Mouse (Mus musculus) testis, adult 2 months (tissue): ENCODE results near the gene Myrf. TPM values are rescaled to one million over a fixed set of nuclear protein-coding genes. Genes with fewer than 3 reads are reported as not detected.

Experiments
- H3K27ac ChIP-seq: fragments of 200-500 bp; 2 replicates; pipeline ENCODE4 v1.5.1; 2012; ENCODE audit warnings: low read depth, low read length; ENCODE audit not compliant: control insufficient read depth, insufficient read depth
- H3K27me3 ChIP-seq: fragments of 200-500 bp; 2 replicates; pipeline ENCODE4 v1.6.1; 2012; ENCODE audit warnings: mild to moderate bottlenecking, low read length, moderate library complexity; ENCODE audit not compliant: control insufficient read depth, insufficient read depth
- H3K36me3 ChIP-seq: fragments of 200-500 bp; 2 replicates; pipeline ENCODE4 v1.6.1; 2012; ENCODE audit warnings: mild to moderate bottlenecking, low read length; ENCODE audit not compliant: control insufficient read depth, insufficient read depth
- H3K4me1 ChIP-seq: fragments of 200-500 bp; 2 replicates; pipeline ENCODE4 v1.6.1; 2012; ENCODE audit warnings: low read length; ENCODE audit not compliant: control insufficient read depth, insufficient read depth
- H3K4me3 ChIP-seq: fragments of 200-500 bp; 2 replicates; pipeline ENCODE4 v1.5.1; 2012; ENCODE audit warnings: low read depth, mild to moderate bottlenecking, low read length, moderate library complexity, mixed read lengths; ENCODE audit not compliant: control insufficient read depth
- CTCF ChIP-seq: fragments of 200-500 bp; IDR thresholded peaks from 2 replicates; pipeline ENCODE4 v1.5.1; 2012; ENCODE audit warnings: low read depth, mild to moderate bottlenecking, inconsistent platforms, low read length, moderate library complexity; ENCODE audit not compliant: control insufficient read depth, insufficient read depth, insufficient replicate concordance
- POLR2A ChIP-seq: fragments of 200-500 bp; IDR thresholded peaks from 2 replicates; pipeline ENCODE4 v1.6.1; 2012; ENCODE audit warnings: low read depth, mild to moderate bottlenecking, inconsistent platforms, low read length, moderate library complexity; ENCODE audit not compliant: control insufficient read depth
- polyA plus RNA-seq: library from polyadenylated mRNA; depleted of rRNA; stranded (reverse); fragments of >200 nt; gene quantifications from 2 replicates; pipeline ENCODE4 v1.2.3, GENCODE M21; 2012

Myrf gene
- polyA plus RNA-seq, 1 experiment: 3.9 TPM

DNA sequence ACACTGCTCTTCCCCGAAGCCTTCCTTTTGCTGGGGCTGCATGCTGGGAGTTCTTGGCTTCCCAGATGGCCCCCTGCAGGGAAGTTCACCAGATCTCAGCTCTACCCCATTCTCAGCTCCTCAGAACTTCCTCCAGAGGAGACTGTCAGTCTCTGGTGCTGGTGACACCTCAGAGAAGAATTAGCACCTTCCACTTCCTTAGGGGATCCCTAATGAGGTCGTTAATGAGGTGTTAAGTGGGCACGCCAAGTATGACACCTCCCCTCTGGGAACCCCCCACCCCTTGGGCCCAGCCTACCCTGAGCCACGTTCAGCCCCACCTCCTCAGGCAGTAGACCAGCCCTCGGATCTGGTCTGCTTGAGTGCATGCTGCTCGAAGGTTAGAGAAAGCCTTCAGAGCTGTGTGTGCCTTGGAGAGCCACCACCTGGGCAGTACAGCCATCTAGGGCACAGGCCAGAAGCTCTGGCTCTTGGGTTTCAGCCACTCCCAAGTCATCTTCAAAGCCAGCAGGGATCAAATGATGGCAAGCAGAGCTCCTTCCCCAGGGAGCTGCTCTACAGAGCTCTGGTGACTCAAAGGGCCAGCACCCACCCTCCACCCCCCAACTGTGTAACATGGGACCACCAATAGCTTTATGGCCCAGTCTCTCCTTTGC lies 38.2 kb upstream of the Myrf start:
- no peaks in the 10 kb centered on the region for H3K27me3 ChIP-seq
- H3K36me3 ChIP-seq: no peaks in the 10 kb centered on the region
- no peak overlapping the region for H3K4me3 ChIP-seq
- no peak overlapping the region for H3K27ac ChIP-seq
- TF ChIP-seq POLR2A (no peak), CTCF (no peak)
- peaks cover 4% of the 10 kb centered on the region; the same call in 1 of the 2 replicates for H3K4me1 ChIP-seq

DNA sequence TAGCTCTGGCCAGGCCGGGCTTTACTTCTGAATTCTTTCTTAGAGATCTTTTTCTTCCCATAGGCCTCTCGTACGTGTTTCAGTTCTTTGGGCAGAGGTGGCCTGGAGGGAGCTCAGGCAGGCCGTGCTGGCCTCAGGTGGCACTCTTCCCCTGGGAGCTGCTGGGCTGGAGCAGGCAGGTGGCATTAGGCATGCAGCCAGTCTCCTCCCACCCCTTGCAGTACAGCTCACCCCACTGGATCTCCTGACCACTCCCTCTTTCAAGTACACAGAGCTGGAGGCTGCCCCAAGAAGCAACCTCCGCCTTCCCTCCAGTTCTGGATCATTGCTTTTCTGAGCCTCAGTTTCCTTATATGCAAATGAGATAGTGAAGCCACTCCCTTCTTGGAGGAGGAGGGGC lies 37.2 kb upstream of the Myrf start:
- H3K27me3 ChIP-seq: no peaks in the 10 kb centered on the region
- peaks cover 4% of the 10 kb centered on the region; the same call in 1 of the 2 replicates for H3K4me1 ChIP-seq
- TF ChIP-seq POLR2A (no peak), CTCF (no peak)
- H3K36me3 ChIP-seq: no peaks in the 10 kb centered on the region
- no peak overlapping the region for H3K27ac ChIP-seq
- H3K4me3 ChIP-seq: no peak overlapping the region

DNA sequence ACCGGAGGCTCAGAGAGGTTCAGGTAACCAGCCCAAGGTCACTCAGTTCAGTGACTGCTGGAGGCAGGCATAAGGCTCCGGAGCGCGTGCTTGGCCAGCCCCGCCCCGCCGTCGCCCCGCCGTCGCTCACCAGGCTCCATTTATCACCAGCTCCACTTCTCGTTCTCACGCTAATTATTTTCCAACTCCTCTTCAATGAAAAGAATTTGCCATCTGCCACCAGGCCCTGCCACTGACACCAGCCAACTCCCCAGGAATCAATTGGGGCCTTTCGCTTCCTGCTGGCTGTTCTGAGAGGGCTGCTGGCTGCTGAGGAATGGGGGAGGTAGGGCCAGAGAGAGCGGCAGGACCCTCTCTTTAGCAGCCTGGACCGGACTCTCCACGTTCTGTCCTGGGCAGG lies 36.8 kb upstream of the Myrf start:
- H3K4me1 ChIP-seq: peaks cover 4% of the 10 kb centered on the region; the same call in 1 of the 2 replicates
- H3K27me3 ChIP-seq: no peaks in the 10 kb centered on the region

DNA sequence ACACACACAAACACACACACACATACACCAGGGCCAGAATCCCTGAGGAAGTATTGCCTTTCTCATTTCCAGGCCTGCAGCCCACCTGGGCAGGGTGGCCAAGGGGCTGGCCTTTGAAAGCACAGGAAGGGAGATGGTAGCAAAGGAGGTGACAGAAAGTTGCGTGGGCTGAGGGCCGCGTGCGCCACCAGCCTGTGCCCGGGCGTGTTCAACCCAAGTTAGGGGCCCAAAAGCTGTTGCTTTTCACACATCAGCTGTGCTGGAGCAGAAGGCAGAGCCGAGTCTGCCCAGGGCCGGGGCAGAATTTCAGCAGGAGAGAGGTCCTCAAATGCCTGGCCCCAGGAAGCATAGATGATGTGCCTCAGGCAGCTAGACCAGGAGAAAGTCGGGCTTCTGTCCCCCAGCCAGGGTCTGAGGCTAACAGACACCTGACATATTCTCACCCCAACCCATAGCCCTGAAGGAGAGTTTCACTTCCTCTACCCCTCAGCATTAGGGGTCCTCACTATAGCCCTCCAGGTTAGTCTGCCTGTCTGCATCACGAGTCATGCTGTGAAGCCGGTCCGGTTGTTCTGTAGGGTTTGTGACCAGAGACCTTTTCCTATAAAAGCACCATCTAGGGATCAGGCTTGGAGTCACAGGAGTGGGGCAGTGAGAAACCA lies 36.1 kb upstream of the Myrf start:
- peaks cover 4% of the 10 kb centered on the region; the same call in 1 of the 2 replicates for H3K4me1 ChIP-seq
- no peaks in the 10 kb centered on the region for H3K27me3 ChIP-seq
- no peaks in the 10 kb centered on the region for H3K36me3 ChIP-seq
- TF ChIP-seq CTCF (no peak), POLR2A (no peak)
- H3K4me3 ChIP-seq: no peak overlapping the region
- no peak overlapping the region for H3K27ac ChIP-seq

More for the DNA sequence above, 36.8 kb upstream of the Myrf start:
- no peaks in the 10 kb centered on the region for H3K36me3 ChIP-seq
- no peak overlapping the region for H3K27ac ChIP-seq
- TF ChIP-seq CTCF: no peak
- TF ChIP-seq POLR2A: no peak
- no peak overlapping the region for H3K4me3 ChIP-seq

DNA sequence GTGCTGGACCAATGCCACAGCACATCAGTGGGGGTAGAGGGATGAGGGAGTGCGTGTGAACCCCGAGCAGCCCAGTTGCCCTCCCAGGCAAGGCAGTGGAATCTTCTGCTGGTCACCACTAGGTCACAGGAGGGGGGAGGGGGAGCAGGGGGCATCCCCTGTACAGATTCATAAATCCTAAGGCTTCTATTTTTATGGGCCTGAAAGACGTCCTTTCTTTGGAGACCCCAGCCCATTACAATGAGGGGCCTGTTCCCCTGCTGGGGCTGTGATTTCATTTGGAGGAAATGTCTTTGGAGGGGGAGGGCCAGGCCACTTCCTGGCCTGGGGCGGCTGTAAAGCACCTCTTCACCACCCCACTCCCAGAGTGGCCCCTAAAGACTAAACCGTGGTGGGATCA lies 33.5 kb upstream of the Myrf start:
- H3K27ac ChIP-seq: no peak overlapping the region
- TF ChIP-seq POLR2A: no peak
- no peak for TF ChIP-seq CTCF
- peaks cover 4% of the 10 kb centered on the region; the same call in 1 of the 2 replicates for H3K4me1 ChIP-seq
- no peaks in the 10 kb centered on the region for H3K27me3 ChIP-seq
- no peak overlapping the region for H3K4me3 ChIP-seq
- no peaks in the 10 kb centered on the region for H3K36me3 ChIP-seq

DNA sequence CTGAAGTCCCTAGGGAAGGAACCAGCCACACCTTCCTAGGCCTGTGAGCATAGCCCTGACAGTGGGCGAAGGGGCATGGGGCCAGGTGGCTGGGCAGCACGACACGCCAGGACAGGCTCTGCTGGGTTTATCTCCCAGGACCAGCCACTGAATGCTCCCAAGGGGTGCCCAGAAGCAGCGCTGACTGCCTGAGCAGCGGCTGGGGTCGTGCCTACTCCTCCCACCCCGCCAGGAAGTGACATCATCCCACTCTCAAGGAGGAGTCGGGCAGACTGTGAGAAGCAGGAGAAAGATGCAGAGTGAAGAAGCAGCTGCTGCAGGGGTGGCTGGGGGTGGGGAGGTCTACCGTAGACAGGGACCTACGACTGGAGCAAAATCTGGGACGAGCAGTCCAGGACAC lies 32.2 kb upstream of the Myrf start:
- Histone ChIP-seq H3K36me3 (no peaks in the 10 kb centered on the region), H3K4me1 (no peaks in the 10 kb centered on the region; the same call in 1 of the 2 replicates), H3K27ac (no peak overlapping the region), H3K27me3 (no peaks in the 10 kb centered on the region), H3K4me3 (no peak overlapping the region)
- no peak for TF ChIP-seq CTCF
- TF ChIP-seq POLR2A: no peak

DNA sequence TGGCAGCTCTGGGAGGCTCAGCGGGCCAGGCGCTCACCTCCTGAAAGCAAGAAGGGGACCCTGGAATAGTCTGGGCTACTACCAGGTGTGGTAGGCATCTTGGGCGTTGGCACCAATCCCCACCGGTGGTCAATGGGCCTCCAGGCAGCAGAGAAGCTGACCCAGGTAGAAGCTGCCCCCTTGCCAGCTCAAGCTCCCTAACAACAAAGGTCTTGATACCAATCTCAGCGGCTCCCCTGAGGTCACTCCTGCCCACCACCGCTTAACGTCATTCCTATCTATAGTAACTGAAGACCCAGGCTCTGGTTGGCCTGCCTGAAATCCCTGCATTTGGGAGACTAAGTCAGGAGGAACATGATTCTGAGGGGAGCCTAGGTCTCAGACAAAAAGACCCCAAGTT lies 31.0 kb upstream of the Myrf start:
- Histone ChIP-seq H3K36me3 (no peaks in the 10 kb centered on the region), H3K27ac (no peak overlapping the region), H3K27me3 (no peaks in the 10 kb centered on the region), H3K4me1 (peaks cover 2% of the 10 kb centered on the region), H3K4me3 (no peak overlapping the region)
- TF ChIP-seq CTCF: no peak
- no peak for TF ChIP-seq POLR2A
